Mouse (Mus musculus): ENCODE measurements at regions not wholly inside any gene's neighbourhood (a gene's known extent, or its start where the extent isn't known, plus 50 kb on each side); places are given as distances from the start of the nearest gene placed in this dataset.
"Not testable (repeated sequence)": the region's sequence is repeated elsewhere in the genome, so short reads cannot be mapped to it uniquely, and the experiment has no call there.

DNA sequence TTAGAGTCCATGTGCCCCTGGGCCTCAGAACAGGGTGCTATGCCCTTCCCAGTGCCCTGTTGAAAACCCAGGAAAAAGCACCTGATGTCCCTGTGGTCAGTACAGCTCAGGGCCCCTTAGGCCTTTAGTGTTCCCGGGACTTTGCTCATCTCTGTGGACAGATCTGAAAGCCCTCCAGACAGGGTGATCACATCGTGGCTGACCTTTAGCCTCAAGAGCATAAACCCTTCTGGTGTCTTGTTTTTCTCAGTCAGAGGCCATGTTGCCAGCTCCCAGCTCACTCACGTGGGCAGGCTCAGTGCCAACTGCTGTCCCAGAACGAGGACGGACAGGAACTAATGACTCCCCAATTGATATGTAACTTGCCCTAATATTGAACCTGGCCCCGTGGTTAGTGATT is 275.8 kb upstream of the Maf start:
- H3K4me3 ChIP-seq (replicated peaks) = no peak overlapping the region
- H3K4me1 ChIP-seq = no peaks in the 10 kb centered on the region
- H3K9me3 ChIP-seq (replicated peaks) = no peaks in the 10 kb centered on the region
- H3K4me2 ChIP-seq = no peak overlapping the region
- ATAC-seq (ENCODE audit: low FRiP score) = no peak
- no peak overlapping the region for H3K9ac ChIP-seq (replicated peaks)
- WGBS = 63% methylated on average over 6 of the region's 6 CpGs
- H3K27ac ChIP-seq (replicated peaks) = no peak overlapping the region
- H3K36me3 ChIP-seq = no peaks in the 10 kb centered on the region
- H3K27me3 ChIP-seq (replicated peaks) = no peaks in the 10 kb centered on the region

DNA sequence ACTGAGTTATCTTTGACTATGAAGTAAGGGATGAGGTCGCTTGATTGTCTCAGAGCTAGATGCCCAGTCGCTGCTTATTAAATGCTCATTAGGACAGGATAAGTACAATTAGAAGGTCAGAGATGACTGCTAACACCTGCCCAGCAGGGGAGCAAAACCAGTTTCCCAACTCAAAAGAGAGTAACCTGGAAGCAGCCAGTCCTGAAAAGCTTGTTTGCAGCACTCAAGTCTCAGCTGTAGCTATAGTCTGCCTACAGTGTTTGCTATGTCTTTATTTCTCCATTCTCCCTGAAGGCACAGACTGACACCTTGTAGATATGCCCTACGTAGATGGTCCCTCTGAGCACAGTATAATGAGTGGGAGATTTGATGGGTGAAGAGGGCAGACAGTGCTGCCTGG is 274.7 kb upstream of the Maf start:
- Histone ChIP-seq H3K4me1 (peaks cover under 1% of the 10 kb centered on the region; the same call in 1 of the 2 replicates), H3K9me3 (replicated peaks) (no peaks in the 10 kb centered on the region), H3K27me3 (replicated peaks) (no peaks in the 10 kb centered on the region), H3K36me3 (no peaks in the 10 kb centered on the region), H3K9ac (replicated peaks) (no peak overlapping the region), H3K4me2 (no peak overlapping the region), H3K4me3 (replicated peaks) (no peak overlapping the region), H3K27ac (replicated peaks) (no peak overlapping the region)
- ATAC-seq (ENCODE audit: low FRiP score) = no peak
- 82% methylated on average over 3 of the region's 3 CpGs for WGBS

DNA sequence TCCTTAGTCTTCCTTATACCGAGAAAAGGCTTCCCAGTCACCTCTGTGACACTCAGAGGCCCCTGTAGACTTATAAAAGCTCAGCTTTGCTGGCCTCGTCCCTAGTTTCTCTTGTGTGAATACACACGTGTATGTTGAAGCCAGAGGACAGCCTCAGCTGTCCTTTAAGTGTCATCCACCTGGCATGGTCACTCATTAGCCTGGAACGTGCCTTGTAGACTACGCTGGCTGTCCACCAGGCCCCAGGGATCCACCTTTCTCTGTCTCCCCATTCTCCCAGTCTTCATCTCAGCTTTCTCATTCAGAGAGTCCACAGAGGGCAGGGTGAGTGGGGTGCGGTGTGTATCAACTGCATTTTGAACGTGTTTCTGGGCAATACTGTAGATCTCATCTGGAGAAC is 273.8 kb upstream of the Maf start:
- ATAC-seq (ENCODE audit: low FRiP score) = no peak
- Histone ChIP-seq H3K4me1 (peaks cover 5% of the 10 kb centered on the region; the same call in 1 of the 2 replicates), H3K4me2 (no peak overlapping the region), H3K36me3 (no peaks in the 10 kb centered on the region), H3K4me3 (replicated peaks) (no peak overlapping the region), H3K27ac (replicated peaks) (no peak overlapping the region), H3K9ac (replicated peaks) (no peak overlapping the region), H3K27me3 (replicated peaks) (no peaks in the 10 kb centered on the region), H3K9me3 (replicated peaks) (no peaks in the 10 kb centered on the region)
- WGBS = 84% methylated on average over 7 of the region's 7 CpGs

DNA sequence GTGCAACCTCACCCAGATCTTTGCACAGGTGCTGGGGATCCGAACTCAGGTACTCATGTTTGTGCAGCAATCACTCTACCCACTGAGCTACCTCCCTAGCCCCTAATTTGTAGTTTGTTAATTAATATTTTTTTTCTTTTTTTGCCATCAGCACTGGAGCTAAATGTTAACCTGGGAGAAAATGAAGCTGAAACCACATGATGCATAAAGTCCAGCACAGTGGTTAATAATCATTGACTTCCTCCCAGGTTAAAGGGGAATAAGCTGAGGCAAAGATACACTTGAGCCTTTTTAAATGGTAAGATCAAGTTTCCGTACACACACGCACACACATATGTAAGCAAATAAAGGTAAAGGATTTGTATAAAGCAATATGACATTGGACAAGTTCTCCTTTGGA is 273.0 kb upstream of the Maf start:
- H3K27me3 ChIP-seq (replicated peaks) = no peaks in the 10 kb centered on the region
- WGBS = 95% methylated on average over 3 of the region's 3 CpGs
- ATAC-seq (ENCODE audit: low FRiP score) = no peak
- no peak overlapping the region for H3K9ac ChIP-seq (replicated peaks)
- H3K4me1 ChIP-seq = peaks cover 5% of the 10 kb centered on the region; the same call in 1 of the 2 replicates
- H3K4me2 ChIP-seq = no peak overlapping the region
- H3K9me3 ChIP-seq (replicated peaks) = no peaks in the 10 kb centered on the region
- no peaks in the 10 kb centered on the region for H3K36me3 ChIP-seq
- H3K27ac ChIP-seq (replicated peaks) = no peak overlapping the region
- H3K4me3 ChIP-seq (replicated peaks) = no peak overlapping the region

DNA sequence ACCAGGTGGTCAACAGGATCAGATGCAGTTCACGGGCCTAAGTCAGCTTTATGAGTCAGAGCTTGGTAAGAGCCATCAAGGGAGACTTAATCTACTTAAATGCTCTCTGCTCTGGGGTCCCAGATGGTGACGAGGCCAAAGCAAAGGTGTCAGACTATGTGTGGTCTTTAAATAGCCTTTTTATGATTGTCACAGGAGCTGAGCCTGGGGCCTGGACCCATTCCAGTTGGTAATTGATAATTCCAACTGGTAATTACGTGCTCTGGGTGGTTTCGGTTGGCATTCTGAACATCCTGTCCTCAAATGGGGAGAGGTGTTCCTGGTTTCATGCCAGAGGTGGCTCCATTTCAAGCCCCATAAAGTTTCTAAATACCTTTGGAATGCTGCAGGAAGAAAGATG is 269.6 kb upstream of the Maf start:
- no peaks in the 10 kb centered on the region for H3K36me3 ChIP-seq
- no peak overlapping the region for H3K4me3 ChIP-seq (replicated peaks)
- no peak overlapping the region for H3K9ac ChIP-seq (replicated peaks)
- no peak for ATAC-seq (ENCODE audit: low FRiP score)
- no peaks in the 10 kb centered on the region for H3K27me3 ChIP-seq (replicated peaks)
- no peak overlapping the region for H3K4me2 ChIP-seq
- H3K27ac ChIP-seq (replicated peaks) = no peak overlapping the region
- 45% methylated on average over 4 of the region's 4 CpGs for WGBS
- no peaks in the 10 kb centered on the region for H3K9me3 ChIP-seq (replicated peaks)
- peaks cover 5% of the 10 kb centered on the region; the same call in 1 of the 2 replicates for H3K4me1 ChIP-seq

DNA sequence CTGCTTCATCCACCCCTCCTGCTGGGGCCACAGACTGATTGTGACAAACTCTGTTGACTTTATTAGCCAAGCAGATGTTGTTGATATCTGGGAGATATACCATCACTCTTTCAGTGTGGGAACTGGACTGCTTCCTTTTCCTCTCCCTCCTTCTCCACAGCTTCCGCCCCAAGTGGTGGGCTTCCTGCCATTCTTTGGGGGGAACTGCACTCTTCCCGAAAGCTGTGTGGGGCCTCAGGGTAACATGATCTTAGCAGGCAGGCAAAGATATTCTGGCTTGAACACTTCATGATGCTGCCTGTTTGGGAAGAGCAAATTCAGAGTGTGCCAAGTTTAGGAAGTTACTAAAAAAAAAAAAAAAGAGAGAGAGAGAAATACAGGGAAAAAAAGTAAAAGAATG is 267.1 kb upstream of the Maf start:
- Histone ChIP-seq H3K27ac (replicated peaks) (no peak overlapping the region), H3K9ac (replicated peaks) (no peak overlapping the region), H3K4me3 (replicated peaks) (no peak overlapping the region), H3K4me2 (no peak overlapping the region), H3K4me1 (peaks cover 5% of the 10 kb centered on the region; the same call in 1 of the 2 replicates), H3K36me3 (no peaks in the 10 kb centered on the region), H3K27me3 (replicated peaks) (no peaks in the 10 kb centered on the region), H3K9me3 (replicated peaks) (no peaks in the 10 kb centered on the region)
- WGBS = 66% methylated on average over 2 of the region's 2 CpGs
- ATAC-seq (ENCODE audit: low FRiP score) = no peak

DNA sequence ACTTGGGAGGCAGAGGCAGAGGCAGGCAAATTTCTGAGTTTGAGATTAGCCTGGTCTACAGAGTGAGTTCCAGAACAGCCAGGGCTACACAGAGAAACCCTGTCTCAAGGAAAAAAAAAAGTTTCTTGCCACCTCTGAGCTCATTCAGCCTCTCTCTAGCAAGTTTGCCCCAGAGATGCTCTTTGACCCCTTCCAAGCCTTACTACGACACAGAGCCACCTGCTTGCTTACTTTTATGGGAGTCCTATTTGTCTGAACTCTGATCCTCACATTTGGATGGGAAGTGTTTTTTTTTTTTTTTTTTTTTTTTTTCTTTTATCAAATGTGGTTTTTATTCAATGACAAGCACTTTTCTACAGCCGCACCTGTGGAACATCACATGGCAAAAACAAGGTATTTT is 263.8 kb upstream of the Maf start:
- not testable (repeated sequence) for H3K27me3 ChIP-seq (replicated peaks); H3K4me1 ChIP-seq; H3K9me3 ChIP-seq (replicated peaks); H3K4me3 ChIP-seq (replicated peaks); H3K36me3 ChIP-seq; H3K4me2 ChIP-seq; H3K9ac ChIP-seq (replicated peaks); ATAC-seq (ENCODE audit: low FRiP score); H3K27ac ChIP-seq (replicated peaks)
- WGBS = 87% methylated on average over 2 of the region's 2 CpGs

DNA sequence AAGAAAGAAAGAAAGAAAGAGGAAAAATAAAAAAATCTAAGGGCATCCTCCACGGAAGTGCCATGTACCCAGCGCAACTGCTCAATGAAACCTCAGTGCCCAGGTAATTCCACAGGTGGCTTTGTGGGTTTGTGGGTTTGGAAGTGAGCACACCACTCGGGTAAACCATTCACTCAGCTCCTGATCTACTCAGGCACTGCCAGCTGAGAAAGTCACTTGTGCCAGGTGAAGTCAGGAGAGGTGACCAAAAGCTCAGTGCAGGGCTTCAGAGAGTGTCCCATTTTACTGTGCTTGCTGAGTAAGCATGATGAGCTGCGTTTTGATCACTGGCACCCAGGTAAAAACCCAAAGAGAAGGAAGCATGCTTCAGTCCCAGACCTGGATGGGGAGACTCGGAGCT is 260.5 kb upstream of the Maf start:
- H3K36me3 ChIP-seq = no peaks in the 10 kb centered on the region
- H3K4me1 ChIP-seq = no peaks in the 10 kb centered on the region
- H3K27ac ChIP-seq (replicated peaks) = no peak overlapping the region
- H3K4me3 ChIP-seq (replicated peaks) = no peak overlapping the region
- no peak overlapping the region for H3K9ac ChIP-seq (replicated peaks)
- 90% methylated on average over 5 of the region's 5 CpGs for WGBS
- ATAC-seq (ENCODE audit: low FRiP score) = no peak
- no peaks in the 10 kb centered on the region for H3K27me3 ChIP-seq (replicated peaks)
- no peak overlapping the region for H3K4me2 ChIP-seq
- no peaks in the 10 kb centered on the region for H3K9me3 ChIP-seq (replicated peaks)

DNA sequence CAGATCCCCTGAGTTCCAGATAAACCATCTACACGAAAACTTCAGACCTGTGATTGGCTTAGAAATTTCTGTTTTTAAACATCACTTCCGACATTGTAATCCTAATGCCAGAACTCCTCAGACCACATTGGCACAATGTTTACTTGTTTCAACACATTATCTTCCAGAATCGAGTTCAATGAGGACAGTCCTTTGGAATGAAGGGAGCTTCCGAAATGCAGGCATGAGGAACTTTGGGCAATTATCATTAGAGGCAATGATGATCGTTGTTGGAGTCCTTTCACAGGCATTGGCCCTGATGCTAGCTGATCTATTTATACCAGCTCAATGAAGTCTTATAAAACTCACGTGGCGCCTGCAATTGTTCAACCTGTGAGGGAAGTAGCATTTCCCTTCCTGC is 258.4 kb upstream of the Maf start:
- WGBS = 82% methylated on average over 7 of the region's 7 CpGs
- Histone ChIP-seq H3K36me3 (no peaks in the 10 kb centered on the region), H3K27ac (replicated peaks) (no peak overlapping the region), H3K4me3 (replicated peaks) (no peak overlapping the region), H3K4me1 (no peaks in the 10 kb centered on the region), H3K27me3 (replicated peaks) (no peaks in the 10 kb centered on the region), H3K9me3 (replicated peaks) (no peaks in the 10 kb centered on the region), H3K4me2 (no peak overlapping the region), H3K9ac (replicated peaks) (no peak overlapping the region)
- no peak for ATAC-seq (ENCODE audit: low FRiP score)

DNA sequence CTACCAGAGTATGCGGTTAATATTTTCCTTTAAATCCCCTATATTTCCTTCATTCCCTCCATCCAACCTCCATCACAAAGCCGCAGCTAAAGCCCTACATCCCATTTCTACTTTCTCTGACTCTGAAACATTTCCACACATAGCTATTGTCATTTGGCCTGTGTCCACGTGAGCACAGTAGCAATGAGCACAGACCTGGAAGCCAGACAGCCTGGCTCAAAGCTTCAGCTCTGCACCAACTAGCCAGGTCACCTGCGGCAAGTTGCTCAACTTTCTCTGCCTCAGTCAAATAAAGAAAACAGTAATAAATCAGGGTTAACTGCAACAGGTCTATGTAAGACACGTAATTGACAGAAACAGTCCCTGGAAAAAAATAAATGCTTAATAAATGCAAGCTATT is 247.8 kb upstream of the Maf start:
- Histone ChIP-seq H3K4me3 (replicated peaks) (no peak overlapping the region), H3K36me3 (no peaks in the 10 kb centered on the region), H3K27me3 (replicated peaks) (no peaks in the 10 kb centered on the region), H3K27ac (replicated peaks) (no peak overlapping the region), H3K4me1 (no peaks in the 10 kb centered on the region), H3K9ac (replicated peaks) (no peak overlapping the region), H3K9me3 (replicated peaks) (no peaks in the 10 kb centered on the region), H3K4me2 (no peak overlapping the region)
- 79% methylated on average over 5 of the region's 5 CpGs for WGBS
- ATAC-seq (ENCODE audit: low FRiP score) = no peak

DNA sequence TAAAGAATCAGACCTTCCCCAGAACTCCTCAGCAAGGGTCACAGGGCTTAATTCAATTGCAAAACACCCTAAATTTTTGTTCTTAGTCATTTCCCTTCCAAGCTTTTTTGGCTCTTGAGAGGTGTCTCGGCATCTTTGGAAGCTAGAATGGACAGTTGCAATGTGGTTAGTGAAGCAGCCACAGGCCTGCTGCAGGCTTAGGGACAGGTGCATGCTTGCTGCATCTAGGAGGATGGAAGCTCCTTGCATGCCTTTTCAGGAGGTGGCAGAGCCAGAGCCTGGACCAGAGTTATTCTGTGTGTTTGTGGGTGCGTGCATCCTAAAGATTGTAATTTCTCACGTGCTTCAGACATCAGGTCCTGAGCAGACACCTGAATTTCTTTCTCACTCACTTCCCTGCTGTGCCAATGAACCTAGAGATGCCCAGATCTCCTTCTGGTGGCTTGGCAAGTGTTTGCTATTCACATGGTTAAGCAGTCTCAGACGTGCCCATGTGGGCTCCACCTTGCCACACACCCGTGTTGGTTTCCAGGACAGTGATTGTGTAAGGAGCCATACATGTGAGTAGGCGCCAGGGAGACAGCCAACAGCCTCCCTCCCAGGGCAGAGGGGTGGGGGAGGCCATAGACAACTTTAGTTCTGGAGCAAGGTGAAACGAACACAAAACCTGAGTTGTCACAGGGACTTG is 246.3 kb upstream of the Maf start:
- WGBS = 92% methylated on average over 7 of the region's 7 CpGs
- H3K36me3 ChIP-seq = no peaks in the 10 kb centered on the region

DNA sequence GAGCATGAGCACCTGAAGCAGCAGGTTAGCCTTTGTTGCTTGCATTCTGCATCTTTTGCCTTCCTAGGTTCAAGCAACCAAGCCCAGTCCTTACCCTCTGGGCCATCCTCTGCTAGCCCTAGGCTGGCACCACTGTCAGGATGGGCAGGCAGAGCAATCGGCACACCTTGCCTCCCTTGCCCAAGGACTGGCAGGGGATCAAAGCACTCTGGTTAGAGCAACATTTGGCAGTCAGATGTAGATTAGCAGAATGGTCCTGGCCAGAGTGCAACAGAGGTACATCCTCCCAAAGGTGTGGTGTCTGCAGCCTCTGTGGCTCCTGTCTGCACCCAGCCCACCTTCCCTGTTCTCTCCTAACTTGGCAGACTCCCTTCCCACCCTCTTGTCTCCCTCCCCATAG is 244.9 kb upstream of the Maf start:
- no peak for ATAC-seq (ENCODE audit: low FRiP score)
- WGBS = 92% methylated on average over 1 of the region's 1 CpGs
- H3K4me3 ChIP-seq (replicated peaks) = no peak overlapping the region
- no peaks in the 10 kb centered on the region for H3K4me1 ChIP-seq
- H3K9me3 ChIP-seq (replicated peaks) = no peaks in the 10 kb centered on the region
- H3K27ac ChIP-seq (replicated peaks) = no peak overlapping the region
- no peak overlapping the region for H3K9ac ChIP-seq (replicated peaks)
- H3K36me3 ChIP-seq = no peaks in the 10 kb centered on the region
- no peaks in the 10 kb centered on the region for H3K27me3 ChIP-seq (replicated peaks)
- H3K4me2 ChIP-seq = no peak overlapping the region

More for the DNA sequence above, 246.3 kb upstream of the Maf start:
- no peaks in the 10 kb centered on the region for H3K27me3 ChIP-seq (replicated peaks)
- H3K4me1 ChIP-seq = no peaks in the 10 kb centered on the region
- H3K27ac ChIP-seq (replicated peaks) = no peak overlapping the region
- H3K9me3 ChIP-seq (replicated peaks) = no peaks in the 10 kb centered on the region
- H3K4me2 ChIP-seq = no peak overlapping the region
- no peak for ATAC-seq (ENCODE audit: low FRiP score)
- no peak overlapping the region for H3K4me3 ChIP-seq (replicated peaks)
- no peak overlapping the region for H3K9ac ChIP-seq (replicated peaks)

DNA sequence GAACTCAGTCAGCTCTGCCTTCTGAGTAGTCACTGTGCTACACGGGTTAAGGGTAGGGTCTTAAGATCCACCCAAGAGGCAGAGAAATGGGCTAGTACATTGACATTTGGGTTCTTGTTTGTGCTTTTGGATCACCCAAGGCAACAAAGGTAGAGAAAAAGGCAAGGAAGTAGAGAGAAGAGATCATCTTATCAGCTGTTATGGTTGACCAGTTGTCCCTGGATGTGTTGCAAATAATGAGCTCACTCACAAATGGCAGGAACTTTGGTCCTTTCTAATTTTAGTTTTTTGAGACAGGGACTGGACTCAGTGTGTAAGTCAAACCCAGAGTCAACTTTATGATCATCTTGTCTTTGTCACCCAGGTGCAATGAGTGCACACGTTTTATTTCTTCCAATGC is 241.3 kb upstream of the Maf start:
- Histone ChIP-seq H3K27me3 (replicated peaks) (no peaks in the 10 kb centered on the region), H3K9ac (replicated peaks) (no peak overlapping the region), H3K9me3 (replicated peaks) (no peaks in the 10 kb centered on the region), H3K4me3 (replicated peaks) (no peak overlapping the region), H3K4me1 (no peaks in the 10 kb centered on the region), H3K4me2 (no peak overlapping the region), H3K36me3 (no peaks in the 10 kb centered on the region), H3K27ac (replicated peaks) (no peak overlapping the region)
- no peak for ATAC-seq (ENCODE audit: low FRiP score)
- 84% methylated on average over 2 of the region's 2 CpGs for WGBS

Measured in neural tube, embryonic 15.5 days (tissue).